Mouse (Mus musculus) liver (tissue): ENCODE data around the gene Myh13.

Experiments used
- DNase-seq: peaks from one replicate; pipeline ENCODE4 v3.0.0-alpha.2; 2020; ENCODE audit warnings: mixed read lengths

Myh13 gene

DNA sequence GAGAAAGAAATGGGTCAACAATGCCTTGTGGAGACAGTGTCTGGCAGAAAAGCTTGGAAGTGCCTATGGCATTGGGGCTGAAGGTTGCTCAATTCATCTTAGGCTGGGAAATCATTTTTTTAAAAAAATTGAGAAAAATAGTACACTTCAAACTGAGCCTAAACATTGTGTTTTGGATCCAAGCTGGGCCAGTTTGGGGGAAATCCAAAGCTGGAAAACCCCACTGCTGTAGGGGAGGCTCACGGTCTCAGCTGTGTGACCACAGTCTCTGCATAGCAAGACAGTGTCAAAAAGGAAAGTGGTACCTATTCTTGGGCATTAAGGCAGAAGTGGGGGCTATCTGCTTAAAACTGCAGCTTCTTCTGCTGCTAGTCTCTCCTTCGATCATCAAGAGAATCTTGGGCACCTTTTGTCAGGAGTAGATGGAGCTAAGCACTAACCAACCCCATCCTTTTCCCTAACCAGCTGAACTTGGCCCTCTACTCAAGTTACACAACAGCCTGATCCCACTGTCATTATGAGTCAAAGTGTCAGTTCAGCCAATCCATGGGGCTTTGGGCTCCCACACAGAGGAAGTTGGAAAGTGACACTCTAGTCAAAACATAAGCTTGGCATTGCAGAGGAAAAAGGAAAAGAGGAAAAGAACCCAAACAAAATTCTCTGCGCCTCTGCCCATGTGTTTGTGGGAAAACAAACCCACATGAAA lies 69.4 kb downstream of the Myh13 start:
- no peak for DNase-seq

DNA sequence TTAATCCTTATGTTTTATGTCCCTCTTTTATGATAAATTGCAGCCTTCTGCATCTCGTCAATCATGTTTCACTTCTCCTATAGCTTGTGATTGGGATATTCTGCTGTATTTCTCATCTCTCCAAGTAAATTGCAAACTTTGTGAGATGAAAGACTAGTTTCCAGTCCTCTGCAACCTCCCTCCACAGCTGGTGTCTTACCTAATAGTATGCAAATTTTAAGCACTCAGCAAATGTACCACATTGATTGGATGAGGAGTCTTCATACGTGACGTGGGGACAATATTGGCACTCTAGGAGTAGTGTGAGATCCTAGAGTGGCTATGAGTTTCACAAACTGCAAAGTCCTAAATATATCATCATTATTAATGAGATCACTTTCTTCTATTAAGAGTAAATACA lies 70.9 kb downstream of the Myh13 start:
- DNase-seq: no peak

DNA sequence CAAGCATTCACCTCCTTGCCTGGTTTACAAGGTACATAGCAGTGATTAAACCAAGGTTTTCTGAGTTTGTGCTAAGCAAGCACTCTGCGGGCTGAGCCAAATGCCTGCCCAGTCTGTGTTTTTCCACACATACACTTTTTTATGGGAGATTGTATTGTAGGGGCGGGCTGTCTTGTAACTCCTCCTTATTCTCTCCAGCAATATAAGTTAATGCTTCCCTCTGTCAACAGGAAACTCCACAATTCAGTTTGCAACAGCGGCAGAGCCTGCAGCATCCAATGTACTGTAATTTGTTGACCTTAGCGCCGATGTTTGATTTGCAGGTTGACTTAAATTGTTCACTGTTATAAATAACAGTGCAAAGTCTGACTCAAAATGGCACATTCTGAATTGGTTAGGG lies 79.5 kb downstream of the Myh13 start:
- DNase-seq: no peak

DNA sequence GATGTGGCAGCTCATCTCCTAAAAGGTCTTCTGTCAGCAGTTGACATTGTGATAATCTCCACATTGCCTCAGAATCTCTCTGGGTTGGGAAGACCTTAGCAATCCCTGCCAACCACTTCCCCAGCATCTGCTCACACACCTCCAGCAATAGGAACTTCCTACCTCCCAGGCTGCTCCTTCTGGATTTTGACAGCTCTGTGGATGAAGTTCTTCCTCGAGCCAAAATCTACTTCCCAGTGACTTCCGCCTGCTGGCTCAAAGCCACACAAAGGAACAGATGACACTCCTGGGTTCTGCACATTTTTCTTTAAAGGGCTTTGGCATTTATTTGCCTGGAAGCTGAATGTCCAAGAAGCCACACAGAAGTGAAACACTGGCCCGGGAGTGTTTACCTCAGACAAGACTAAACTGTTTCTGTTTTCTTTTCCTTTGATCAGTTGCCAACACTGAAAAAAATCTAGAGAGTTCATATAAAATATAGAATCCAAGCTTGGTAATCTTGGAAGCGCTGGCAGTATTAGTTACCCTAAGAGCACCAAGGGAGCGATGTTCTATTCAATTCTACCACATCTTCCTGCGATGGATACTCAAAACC lies 93.0 kb downstream of the Myh13 start:
- no peak for DNase-seq
